Mouse (Mus musculus) embryonic fibroblast, embryonic 13.5 days (primary cell): ENCODE results near the gene Tfg. TPM values are rescaled to one million over a fixed set of nuclear protein-coding genes. Genes with fewer than 3 reads are reported as not detected.

Source experiments
- H3K27ac ChIP-seq: 2 replicates; pipeline ENCODE4 v1.5.1; 2012; ENCODE audit warnings: low read length, control low read depth, inconsistent platforms; ENCODE audit not compliant: insufficient read depth
- H3K4me1 ChIP-seq: 2 replicates; pipeline ENCODE4 v1.6.1; 2011; ENCODE audit warnings: low read length; ENCODE audit not compliant: control insufficient read depth, insufficient read depth
- H3K4me3 ChIP-seq: 2 replicates; pipeline ENCODE4 v1.5.1; 2011; ENCODE audit warnings: mild to moderate bottlenecking, control low read depth, low read length; ENCODE audit not compliant: insufficient read depth
- CTCF ChIP-seq: IDR thresholded peaks from 2 replicates; pipeline ENCODE4 v1.5.1; 2011; ENCODE audit warnings: mild to moderate bottlenecking, control low read depth, low read length, moderate library complexity, borderline replicate concordance; ENCODE audit not compliant: insufficient read depth
- POLR2A ChIP-seq: IDR thresholded peaks from 2 replicates; pipeline ENCODE4 v1.6.1; 2011; ENCODE audit warnings: low read depth, mild to moderate bottlenecking, control low read depth, low read length, moderate library complexity
- polyA plus RNA-seq: library from polyadenylated mRNA; stranded (reverse); fragments of >200 nt; gene quantifications from 2 replicates; pipeline ENCODE4 v1.2.4, GENCODE M21; 2011; ENCODE audit warnings: low read depth; ENCODE audit not compliant: missing spikeins, insufficient read length

The Tfg gene
- polyA plus RNA-seq, 1 experiment: 253 TPM

GRCm38 (mm10) chr16:56646382-56647172, 70.7 kb downstream of the Tfg start:
- H3K27ac ChIP-seq: no peak overlapping the region
- TF ChIP-seq CTCF (no peak), POLR2A (no peak)
- H3K4me3 ChIP-seq: no peak overlapping the region
- H3K4me1 ChIP-seq: no peaks in the 10 kb centered on the region; the same call in 1 of the 2 replicates

DNA sequence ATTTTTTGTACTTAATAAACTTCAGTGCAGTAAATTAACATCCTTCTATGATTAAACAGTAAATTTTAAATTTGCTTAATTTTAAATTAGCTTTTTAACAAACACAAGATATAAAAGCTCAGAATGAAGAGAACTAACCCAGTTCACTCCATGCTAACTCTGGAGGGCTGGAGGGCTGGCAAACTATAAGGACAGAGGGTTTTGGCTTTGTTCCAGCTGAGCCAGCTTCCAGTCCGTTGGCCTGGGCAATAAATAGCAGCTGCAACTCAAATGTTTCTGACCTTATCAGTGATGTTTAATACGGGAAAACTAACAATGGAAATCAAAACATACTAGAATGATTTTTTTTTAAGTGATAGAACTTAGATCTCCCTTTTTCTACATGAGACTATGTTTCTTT, 72.0 kb downstream of the Tfg start:
- Histone ChIP-seq H3K27ac (no peak overlapping the region), H3K4me1 (no peaks in the 10 kb centered on the region; the same call in 1 of the 2 replicates)
- TF ChIP-seq POLR2A (no peak), CTCF (no peak)

More for the DNA sequence above, 72.0 kb downstream of the Tfg start:
- H3K4me3 ChIP-seq: no peak overlapping the region

Other genes with a start within 250 kb of the Tfg start
- gene Abi3bp, start 239.6 kb downstream of the Tfg start, polyA plus RNA-seq: 18.1 and 50.2 TPM in 2 replicates
- not detected in 2 replicates for gene Adgrg7, start 78.4 kb upstream of the Tfg start, polyA plus RNA-seq
- 101 and 125 TPM in 2 replicates for gene Tmem45a, start 168.7 kb upstream of the Tfg start, polyA plus RNA-seq
- gene Lnp1, start 210.6 kb upstream of the Tfg start, polyA plus RNA-seq: not detected in 2 replicates